16 mouse cellular contexts compared by ENCODE assay signal in genomic region chr19:41402603-41403002, GRCm38 (mm10). TPM values are rescaled to one million over a fixed set of nuclear protein-coding genes. Genes with fewer than 3 reads are reported as not detected.
A peak's percentile ranks its signal among the peaks of the same experiment; 100 is the strongest.
DNase-seq lines count a peak whose midpoint lies in the region; ATAC-seq and TF ChIP-seq lines count a peak whose summit lies in the region.
"Had no signal": no experiment of that assay in that cellular context is flagged by ENCODE, and none has a peak within 500 bp of the region (broad histone marks: within the 10 kb centered on the region; RNA-seq: fewer than 3 reads in every experiment).

No protein-coding gene starts in this region.

- H3K27me3 ChIP-seq in heart, embryonic 10.5 days (ENCODE audit: insufficient read depth, poor library complexity, severe bottlenecking), result no peaks in the 10 kb centered on the region
- H3K27me3 ChIP-seq in spleen, adult 2 months (ENCODE audit: control insufficient read depth, insufficient read depth, low read length), result no peaks in the 10 kb centered on the region
- H3K27me3 ChIP-seq: hindbrain, embryonic 15.5 days; liver, embryonic 15.5 days had no signal

- no peaks in the 10 kb centered on the region for H3K4me1 ChIP-seq in heart, embryonic 10.5 days
- H3K4me1 ChIP-seq in spleen, adult 2 months (ENCODE audit: control insufficient read depth, insufficient read depth, insufficient read length), result peaks cover 16% of the 10 kb centered on the region; the same call in 1 of the 2 replicates
- H3K4me1 ChIP-seq: hindbrain, embryonic 15.5 days had no signal

- ATAC-seq in granulocyte monocyte progenitor cell, adult 5-6 weeks (replicated peaks; ENCODE audit: poor library complexity, severe bottlenecking), result peak; percentile 100
- peak; percentile 63 for ATAC-seq in neutrophil, adult 5-6 weeks (ENCODE audit: extremely low read depth, insufficient number of reproducible peaks, low FRiP score, poor library complexity, severe bottlenecking)
- ATAC-seq: forebrain, embryonic 14.5 days; intestine, embryonic 16.5 days; midbrain, embryonic 16.5 days had no signal

- H3K36me3 ChIP-seq in heart, embryonic 10.5 days, result no peaks in the 10 kb centered on the region
- no peaks in the 10 kb centered on the region for H3K36me3 ChIP-seq in spleen, adult 2 months (ENCODE audit: control insufficient read depth, insufficient read depth, low read length)
- H3K36me3 ChIP-seq: hindbrain, embryonic 15.5 days; liver, embryonic 15.5 days had no signal

- no peak overlapping the region for H3K4me3 ChIP-seq in heart, embryonic 10.5 days
- H3K4me3 ChIP-seq in spleen, adult 2 months (ENCODE audit: extremely low read depth, insufficient read depth, insufficient read length), result no peak overlapping the region
- H3K4me3 ChIP-seq: erythroblast, embryonic 14.5 days; hindbrain, embryonic 15.5 days; liver, embryonic 15.5 days had no signal

- no peaks in the 10 kb centered on the region for H3K9me3 ChIP-seq in heart, embryonic 10.5 days
- H3K9me3 ChIP-seq: hindbrain, embryonic 15.5 days; liver, embryonic 15.5 days had no signal

- TF ChIP-seq CTCF in spleen, adult 2 months (IDR thresholded peaks at IDR 0.05; ENCODE audit: extremely low read depth, insufficient read depth, insufficient read length, insufficient replicate concordance), result no peak

- WGBS in heart, embryonic 10.5 days, result 66% methylated on average over 8 of the region's 8 CpGs
- WGBS in spleen, adult 2 months, result 20% methylated on average over 8 of the region's 8 CpGs

- intact Hi-C loops in heart, postnatal 25 days (cut with DNase I), result no loop called here

- no peak for TF ChIP-seq POLR2A in spleen, adult 2 months (IDR thresholded peaks at IDR 0.05; ENCODE audit: low read depth, low read length)

- peak; percentile 73 for DNase-seq in heart, embryonic 10.5 days (ENCODE audit: low spot score)
- DNase-seq in heart, postnatal 25 days (ENCODE audit: low spot score), result no peak
- DNase-seq in spleen, adult 2 months (ENCODE audit: low read depth in 1 of 2, low spot score in 2 of 2), result no peak
- DNase-seq in spleen, adult 12 weeks (ENCODE audit: low spot score), result no peak
- DNase-seq in thymus, postnatal 0 days (ENCODE audit: low spot score), result no peak
- no peak for DNase-seq in adrenal gland, adult 8-10 months
- DNase-seq: adrenal gland, postnatal 36 days; cerebellum, postnatal 14 days had no signal

- H3K27ac ChIP-seq in heart, embryonic 10.5 days, result no peak overlapping the region
- peak overlapping the region; percentile 25; the same call in 1 of the 2 replicates for H3K27ac ChIP-seq in spleen, adult 2 months (ENCODE audit: insufficient read depth, low read length)
- H3K27ac ChIP-seq: hindbrain, embryonic 15.5 days; liver, embryonic 15.5 days had no signal

RNA-seq across cellular contexts. Expression of gene Pik3ap1, which starts 17.7 kb away (rescaled TPM):
- 0.83 and 1.1 TPM in 2 replicates for polyA plus RNA-seq in heart, embryonic 10.5 days (2016; fragmentation: Nextera tagmentation; extraction: Ambion mirVana)
- 1 to 10 TPM; 1.5 to 2.0 TPM for total RNA-seq in heart, postnatal 25 days (2021)
- 40.7 and 45.8 TPM in 2 replicates for polyA plus RNA-seq in spleen, adult 2 months (2012; rRNA removed)
- total RNA-seq in granulocyte monocyte progenitor cell, adult 5-6 weeks (2014; fragmentation: Nextera tagmentation), result 23.3 and 24.6 TPM in 2 replicates
- 23.5 and 26.8 TPM in 2 replicates for total RNA-seq in granulocyte monocyte progenitor cell, adult 5-6 weeks (2017)
- 103 and 110 TPM in 2 replicates for total RNA-seq in neutrophil, adult 5-6 weeks (2017)
- polyA plus RNA-seq in thymus, postnatal 0 days (2015; fragmentation: Nextera tagmentation; extraction: Ambion mirVana), result 3.3 and 3.6 TPM in 2 replicates
- total RNA-seq in adrenal gland, adult 8-10 months (2022), result 10 to 100 TPM; 15.8 to 36.6 (median 26.2) TPM

Comparison
In these comparisons a context has a peak if more than half of its experiments do, and no peak if none do; other contexts are left out.
1. RNA of gene Pik3ap1, which starts 17.7 kb away (total RNA-seq): 103 to 110 TPM in neutrophil, adult 5-6 weeks, 15.8 to 36.6 TPM in adrenal gland, adult 8-10 months and 23.3 to 26.8 TPM in granulocyte monocyte progenitor cell, adult 5-6 weeks; 1.5 to 2.0 TPM in heart, postnatal 25 days; every median in the first group is over 4 times any median in the second.